Mouse (Mus musculus): ENCODE measurements around the gene Tnrc6b.

- TF ChIP-seq CTCF (IDR thresholded peaks at IDR 0.05; ENCODE audit: low read depth, low read length) (no peak), TAL1 (conservative IDR thresholded peaks at IDR 0.05; ENCODE audit: low read depth, low read length) (no peak)
These were observed 219.0 kb downstream of the Tnrc6b start for GRCm38 (mm10) chr15:80930048-80930571.
